Comparison of ENCODE assay signal across 7 mouse cellular contexts in the genomic region with DNA sequence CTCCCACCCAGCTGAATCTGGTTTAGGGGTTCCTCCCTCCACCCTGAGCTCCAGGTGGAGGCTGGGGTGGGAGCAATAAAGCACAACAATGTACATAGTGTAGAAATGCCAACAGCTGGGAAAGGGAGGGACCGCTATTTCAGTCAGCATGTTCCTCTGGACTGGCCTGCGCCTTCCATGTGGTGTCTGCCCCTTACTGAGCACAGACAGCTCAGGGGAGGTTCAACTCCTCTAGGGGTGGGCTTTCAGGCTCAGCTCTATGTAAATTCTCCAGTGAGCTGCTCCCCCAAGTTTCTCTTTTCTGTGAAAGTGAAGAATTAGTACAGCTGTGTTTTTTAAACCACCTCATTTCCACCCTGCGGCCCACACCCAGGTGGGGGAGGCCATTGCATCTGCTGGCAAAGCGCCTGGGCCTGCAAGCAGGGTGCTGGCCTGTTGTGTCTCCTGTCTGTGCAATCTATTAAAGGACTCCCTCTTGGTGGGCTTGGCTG. TPM values are rescaled to one million over a fixed set of nuclear protein-coding genes. Genes with fewer than 3 reads are reported as not detected.
DNase-seq lines count a peak whose midpoint lies in the region; ATAC-seq and TF ChIP-seq lines count a peak whose summit lies in the region.

No protein-coding gene starts in this region.

- 42% methylated on average over 4 of the region's 4 CpGs for whole genome bisulfite sequencing in embryonic facial prominence, embryonic 15.5 days
- 51% methylated on average over 4 of the region's 4 CpGs for WGBS in heart, postnatal 0 days

- peaks cover 48% of the 10 kb centered on the region for H3K36me3 ChIP-seq in embryonic facial prominence, embryonic 15.5 days
- H3K36me3 ChIP-seq in heart, postnatal 0 days (replicated peaks; ENCODE audit: control insufficient read depth, insufficient read depth, low read length), result peaks cover 50% of the 10 kb centered on the region

- no peaks in the 10 kb centered on the region for H3K9me3 ChIP-seq in embryonic facial prominence, embryonic 15.5 days (replicated peaks)
- H3K9me3 ChIP-seq in heart, postnatal 0 days (replicated peaks; ENCODE audit: control insufficient read depth, low read length), result no peaks in the 10 kb centered on the region

- no peak for TF ChIP-seq CTCF in heart, postnatal 0 days (IDR thresholded peaks at IDR 0.05; ENCODE audit: low read depth)

- H3K9ac ChIP-seq in embryonic facial prominence, embryonic 15.5 days, result no peak overlapping the region
- H3K9ac ChIP-seq in heart, postnatal 0 days (replicated peaks; ENCODE audit: low read depth, low read length), result peak overlapping the region; percentile 1; the same call in 1 of the 2 replicates

- H3K27me3 ChIP-seq in embryonic facial prominence, embryonic 15.5 days, result no peaks in the 10 kb centered on the region
- H3K27me3 ChIP-seq in heart, postnatal 0 days (ENCODE audit: control insufficient read depth, insufficient read depth, low read length), result no peaks in the 10 kb centered on the region

- H3K27ac ChIP-seq in embryonic facial prominence, embryonic 15.5 days (replicated peaks), result peak overlapping the region; percentile 92
- peak overlapping the region; percentile 91 for H3K27ac ChIP-seq in heart, postnatal 0 days (ENCODE audit: low read depth)

- peaks cover 43% of the 10 kb centered on the region for H3K4me1 ChIP-seq in embryonic facial prominence, embryonic 15.5 days
- H3K4me1 ChIP-seq in heart, postnatal 0 days (ENCODE audit: control insufficient read depth, insufficient read depth), result peaks cover 34% of the 10 kb centered on the region

- DNase-seq in right cerebral cortex, adult 18-20 months, result peak; percentile 57
- no peak for DNase-seq in right cerebral cortex, postnatal 36 days (ENCODE audit: low spot score in 2 of 2)
- DNase-seq in heart, postnatal 0 days (ENCODE audit: low spot score), result no peak
- peak; percentile 76 to 83 for DNase-seq in kidney, postnatal 25 days
- peak; percentile 52 for DNase-seq in thymus, postnatal 0 days (ENCODE audit: low spot score)
- no peak for DNase-seq in right cerebral cortex, postnatal 4 days

- no peak for TF ChIP-seq EP300 in heart, postnatal 0 days (IDR thresholded peaks at IDR 0.05; ENCODE audit: low read depth)

- ATAC-seq in embryonic facial prominence, embryonic 15.5 days (ENCODE audit: insufficient number of reproducible peaks, low FRiP score, low TSS enrichment, low read depth), result peak; percentile 69
- ATAC-seq in heart, postnatal 0 days (ENCODE audit: insufficient read depth, low read depth), result peak; percentile 14; the same call in 1 of the 2 replicates

- H3K4me3 ChIP-seq in embryonic facial prominence, embryonic 15.5 days (replicated peaks), result no peak overlapping the region
- H3K4me3 ChIP-seq in heart, postnatal 0 days (ENCODE audit: low read depth, low read length), result no peak overlapping the region

- H3K4me2 ChIP-seq in embryonic facial prominence, embryonic 15.5 days (replicated peaks), result no peak overlapping the region
- H3K4me2 ChIP-seq in heart, postnatal 0 days (ENCODE audit: low read depth, low read length), result no peak overlapping the region

RNA-seq across cellular contexts. Expression of a gene that starts 9.6 kb away (rescaled TPM):
- 4,428 and 4,532 TPM in 2 replicates for polyA plus RNA-seq in embryonic facial prominence, embryonic 15.5 days (2015; fragmentation: Nextera tagmentation; extraction: Ambion mirVana)
- total RNA-seq in heart, postnatal 0 days (2014; rRNA removed; ENCODE audit: low replicate concordance), result 2,268 and 2,353 TPM in 2 replicates
- 3,654 and 3,756 TPM in 2 replicates for polyA plus RNA-seq in heart, postnatal 0 days (2015; fragmentation: Nextera tagmentation; extraction: Ambion mirVana)
- polyA plus RNA-seq in thymus, postnatal 0 days (2015; fragmentation: Nextera tagmentation; extraction: Ambion mirVana), result 7,546 and 8,495 TPM in 2 replicates

RNA-seq across cellular contexts. Expression of a gene that starts 16.8 kb away (rescaled TPM):
- 12.6 and 12.9 TPM in 2 replicates for polyA plus RNA-seq in embryonic facial prominence, embryonic 15.5 days (2015; fragmentation: Nextera tagmentation; extraction: Ambion mirVana)
- 42.3 and 45.4 TPM in 2 replicates for total RNA-seq in heart, postnatal 0 days (2014; rRNA removed; ENCODE audit: low replicate concordance)
- polyA plus RNA-seq in heart, postnatal 0 days (2015; fragmentation: Nextera tagmentation; extraction: Ambion mirVana), result 6.9 and 7.0 TPM in 2 replicates
- polyA plus RNA-seq in thymus, postnatal 0 days (2015; fragmentation: Nextera tagmentation; extraction: Ambion mirVana), result 12.2 and 14.9 TPM in 2 replicates

RNA-seq across cellular contexts. Expression of a gene that starts 38.6 kb away (rescaled TPM):
- 443 and 468 TPM in 2 replicates for polyA plus RNA-seq in embryonic facial prominence, embryonic 15.5 days (2015; fragmentation: Nextera tagmentation; extraction: Ambion mirVana)
- 106 and 157 TPM in 2 replicates for total RNA-seq in heart, postnatal 0 days (2014; rRNA removed; ENCODE audit: low replicate concordance)
- polyA plus RNA-seq in heart, postnatal 0 days (2015; fragmentation: Nextera tagmentation; extraction: Ambion mirVana), result 213 and 232 TPM in 2 replicates
- 715 and 776 TPM in 2 replicates for polyA plus RNA-seq in thymus, postnatal 0 days (2015; fragmentation: Nextera tagmentation; extraction: Ambion mirVana)

Comparison
In these comparisons a context has a peak if more than half of its experiments do, and no peak if none do; other contexts are left out.
1. DNase-seq: peak in right cerebral cortex, adult 18-20 months (single experiment), kidney, postnatal 25 days (2 of 2) and thymus, postnatal 0 days (single experiment); none in right cerebral cortex, postnatal 36 days (0 of 2), heart, postnatal 0 days (single experiment) and right cerebral cortex, postnatal 4 days (single experiment).